Mouse (Mus musculus): ENCODE data around the gene Fam49a.

GRCm38 (mm10) chr12:12412674-12413073, 150.7 kb downstream of the Fam49a start:
- peak; percentile 78; the same call in 1 of the 2 replicates for TF ChIP-seq CTCF (IDR thresholded peaks at IDR 0.05; ENCODE audit: extremely low read depth, insufficient read depth, insufficient read length, insufficient replicate concordance)
- TF ChIP-seq POLR2A (IDR thresholded peaks at IDR 0.05; ENCODE audit: low read depth, low read length), result no peak
